Mouse (Mus musculus): Measurements from ENCODE around the gene Klhdc2. TPM values are rescaled to one million over a fixed set of nuclear protein-coding genes. Genes with fewer than 3 reads are reported as not detected.

Klhdc2 gene
- polyA plus RNA-seq, 1 experiment from 2014 or later = 82.1 TPM

DNA sequence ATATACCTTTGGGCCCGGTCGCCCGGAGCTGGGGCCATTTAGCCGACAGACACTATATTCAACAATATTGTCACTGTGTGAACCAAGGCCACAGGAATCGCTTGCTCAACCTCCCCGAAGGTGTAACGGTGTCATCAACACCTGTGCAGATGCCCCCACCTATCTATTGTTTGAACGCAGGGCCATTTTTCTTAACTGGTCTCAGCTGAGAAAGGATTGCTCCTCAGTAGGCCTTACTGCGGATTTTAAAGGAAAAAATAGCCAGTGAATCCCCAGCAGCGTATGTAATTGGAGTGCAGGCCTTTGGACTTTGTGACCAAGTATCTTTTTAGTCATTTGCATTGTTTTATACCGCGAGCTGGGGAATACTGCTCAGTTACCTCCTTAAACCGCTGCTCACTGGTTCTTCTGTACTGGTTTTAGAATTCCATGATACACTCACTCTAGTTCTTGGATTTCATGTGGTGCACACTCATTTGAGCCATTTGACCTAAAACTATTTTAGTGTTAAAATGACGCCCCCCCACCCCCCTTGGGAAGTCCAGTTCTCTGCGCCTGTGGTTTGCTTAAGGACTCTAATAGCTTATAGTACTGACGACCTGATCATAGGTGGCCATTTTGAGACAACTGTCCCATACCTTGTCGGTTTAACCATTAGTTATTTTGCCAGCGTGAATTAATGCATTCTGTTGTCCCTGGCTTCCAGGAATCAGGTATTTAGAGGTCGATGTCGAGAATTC, 1.1 kb downstream of the Klhdc2 start:
- peaks cover 15% of the 10 kb centered on the region; the same call in 1 of the 2 replicates for H3K4me1 ChIP-seq (ENCODE audit: insufficient read depth, low read depth, low read length)
- peaks cover 14% of the 10 kb centered on the region; the same call in 1 of the 2 replicates for H3K36me3 ChIP-seq (ENCODE audit: insufficient read depth, low read length)
- WGBS = 16% methylated on average over 20 of the region's 20 CpGs
- DNase-seq (ENCODE audit: low spot score) (peak; percentile 20), ATAC-seq (no peak)
- H3K9ac ChIP-seq (replicated peaks; ENCODE audit: low read depth) = peak overlapping the region; percentile 91
- peak overlapping the region; percentile 93 for H3K4me3 ChIP-seq (ENCODE audit: low read depth, low read length)
- no peaks in the 10 kb centered on the region for H3K9me3 ChIP-seq (ENCODE audit: low read length)
- H3K27ac ChIP-seq (ENCODE audit: low read length) = peak overlapping the region; percentile 96
- TF ChIP-seq EP300 (IDR thresholded peaks at IDR 0.05) (no peak), CTCF (IDR thresholded peaks at IDR 0.05) (no peak)
- no peaks in the 10 kb centered on the region for H3K27me3 ChIP-seq (replicated peaks; ENCODE audit: insufficient read depth, low read length)
- peak overlapping the region; percentile 76 for H3K4me2 ChIP-seq (replicated peaks; ENCODE audit: low read depth, low read length)

- WGBS = 87% methylated on average over 4 of the region's 4 CpGs
- H3K4me2 ChIP-seq (replicated peaks; ENCODE audit: low read depth, low read length) = no peak overlapping the region; the same call in 1 of the 2 replicates
- H3K9ac ChIP-seq (replicated peaks; ENCODE audit: low read depth) = no peak overlapping the region
- no peak overlapping the region for H3K4me3 ChIP-seq (ENCODE audit: low read depth, low read length)
- no peak for DNase-seq (ENCODE audit: low spot score)
- peaks cover 17% of the 10 kb centered on the region; the same call in 1 of the 2 replicates for H3K36me3 ChIP-seq (ENCODE audit: insufficient read depth, low read length)
- H3K9me3 ChIP-seq (ENCODE audit: low read length) = no peaks in the 10 kb centered on the region
- no peak for ATAC-seq
- TF ChIP-seq CTCF (IDR thresholded peaks at IDR 0.05) = peak; percentile 34
- no peak for TF ChIP-seq EP300 (IDR thresholded peaks at IDR 0.05)
- peaks cover 15% of the 10 kb centered on the region; the same call in 1 of the 2 replicates for H3K4me1 ChIP-seq (ENCODE audit: insufficient read depth, low read depth, low read length)
- H3K27ac ChIP-seq (ENCODE audit: low read length) = 0 out of 2 replicates have a peak overlapping the region, but pooled peaks have one; percentile 3
- H3K27me3 ChIP-seq (replicated peaks; ENCODE audit: insufficient read depth, low read length) = no peaks in the 10 kb centered on the region
These were observed 1.8 kb downstream of the Klhdc2 start for GRCm38 (mm10) chr12:69298281-69298680.

DNA sequence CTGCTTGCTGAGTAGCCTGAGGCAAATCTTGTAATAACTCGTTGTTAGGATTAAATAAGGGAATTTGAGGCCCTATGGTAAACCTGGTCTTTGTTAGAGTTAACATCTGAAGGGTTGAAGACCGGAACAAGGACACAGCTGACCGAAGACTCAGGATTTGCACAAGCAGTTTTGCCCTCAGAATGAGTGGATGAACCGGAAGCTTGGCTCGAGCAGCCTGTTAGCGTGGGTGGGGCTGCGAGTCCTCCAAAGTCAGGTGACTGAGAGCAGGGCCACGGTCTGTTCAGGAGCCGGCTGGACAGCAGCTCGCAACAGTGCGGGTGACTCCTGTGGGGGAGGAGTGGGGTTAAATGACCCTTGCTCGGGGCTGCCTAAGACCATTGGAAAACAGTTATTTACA, 2.8 kb downstream of the Klhdc2 start:
- H3K9ac ChIP-seq (replicated peaks; ENCODE audit: low read depth) = no peak overlapping the region
- no peaks in the 10 kb centered on the region for H3K27me3 ChIP-seq (replicated peaks; ENCODE audit: insufficient read depth, low read length)
- H3K36me3 ChIP-seq (ENCODE audit: insufficient read depth, low read length) = peaks cover 21% of the 10 kb centered on the region; the same call in 1 of the 2 replicates
- no peak overlapping the region for H3K4me3 ChIP-seq (ENCODE audit: low read depth, low read length)
- peak; percentile 59 for ATAC-seq
- H3K4me2 ChIP-seq (replicated peaks; ENCODE audit: low read depth, low read length) = peak overlapping the region; percentile 34; the same call in 1 of the 2 replicates
- no peaks in the 10 kb centered on the region for H3K9me3 ChIP-seq (ENCODE audit: low read length)
- H3K4me1 ChIP-seq (ENCODE audit: insufficient read depth, low read depth, low read length) = peaks cover 15% of the 10 kb centered on the region; the same call in 1 of the 2 replicates
- DNase-seq (ENCODE audit: low spot score) = peak; percentile 82
- 45% methylated on average over 12 of the region's 12 CpGs for WGBS
- H3K27ac ChIP-seq (ENCODE audit: low read length) = no peak overlapping the region
- TF ChIP-seq EP300 (IDR thresholded peaks at IDR 0.05) (no peak), CTCF (IDR thresholded peaks at IDR 0.05) (no peak)

GRCm38 (mm10) chr12:69299831-69300230, 3.4 kb downstream of the Klhdc2 start:
- Histone ChIP-seq H3K9me3 (ENCODE audit: low read length) (no peaks in the 10 kb centered on the region), H3K4me3 (ENCODE audit: low read depth, low read length) (no peak overlapping the region), H3K36me3 (ENCODE audit: insufficient read depth, low read length) (peaks cover 21% of the 10 kb centered on the region; the same call in 1 of the 2 replicates), H3K4me1 (ENCODE audit: insufficient read depth, low read depth, low read length) (peaks cover 15% of the 10 kb centered on the region; the same call in 1 of the 2 replicates), H3K27me3 (replicated peaks; ENCODE audit: insufficient read depth, low read length) (no peaks in the 10 kb centered on the region), H3K9ac (replicated peaks; ENCODE audit: low read depth) (no peak overlapping the region), H3K4me2 (replicated peaks; ENCODE audit: low read depth, low read length) (no peak overlapping the region), H3K27ac (ENCODE audit: low read length) (no peak overlapping the region)
- no peak for TF ChIP-seq CTCF (IDR thresholded peaks at IDR 0.05)
- no peak for TF ChIP-seq EP300 (IDR thresholded peaks at IDR 0.05)
- ATAC-seq = no peak
- WGBS = 88% methylated on average over 3 of the region's 3 CpGs
- no peak for DNase-seq (ENCODE audit: low spot score)

GRCm38 (mm10) chr12:69300391-69300790, 3.9 kb downstream of the Klhdc2 start:
- peaks cover 21% of the 10 kb centered on the region; the same call in 1 of the 2 replicates for H3K36me3 ChIP-seq (ENCODE audit: insufficient read depth, low read length)
- WGBS = 83% methylated on average over 2 of the region's 2 CpGs

DNA sequence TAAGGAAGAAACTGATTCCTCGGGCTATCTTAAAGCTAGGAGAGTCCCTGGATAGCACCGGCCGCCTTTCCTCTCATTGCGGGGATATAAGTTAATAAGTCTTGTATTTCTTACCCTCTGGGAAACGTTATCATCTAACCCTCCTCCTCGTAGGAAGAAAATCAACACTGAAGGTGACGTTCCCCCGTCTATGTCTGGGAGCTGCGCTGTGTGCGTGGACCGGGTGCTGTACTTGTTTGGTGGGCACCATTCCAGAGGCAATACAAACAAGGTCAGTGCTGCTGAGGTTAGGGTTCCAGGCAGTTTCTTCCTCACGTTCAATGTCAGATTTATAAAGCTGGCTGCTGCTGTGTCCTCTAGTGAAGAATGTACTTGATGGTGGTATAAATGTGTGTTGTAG, 5.7 kb downstream of the Klhdc2 start:
- no peaks in the 10 kb centered on the region for H3K27me3 ChIP-seq (replicated peaks; ENCODE audit: insufficient read depth, low read length)

More at GRCm38 (mm10) chr12:69300391-69300790, 3.9 kb downstream of the Klhdc2 start:
- ATAC-seq = no peak
- H3K9ac ChIP-seq (replicated peaks; ENCODE audit: low read depth) = no peak overlapping the region
- no peak overlapping the region for H3K27ac ChIP-seq (ENCODE audit: low read length)
- no peak overlapping the region for H3K4me3 ChIP-seq (ENCODE audit: low read depth, low read length)
- no peaks in the 10 kb centered on the region for H3K9me3 ChIP-seq (ENCODE audit: low read length)
- no peak for TF ChIP-seq EP300 (IDR thresholded peaks at IDR 0.05)
- no peak for TF ChIP-seq CTCF (IDR thresholded peaks at IDR 0.05)
- H3K4me1 ChIP-seq (ENCODE audit: insufficient read depth, low read depth, low read length) = peaks cover 15% of the 10 kb centered on the region; the same call in 1 of the 2 replicates
- H3K27me3 ChIP-seq (replicated peaks; ENCODE audit: insufficient read depth, low read length) = no peaks in the 10 kb centered on the region
- no peak overlapping the region for H3K4me2 ChIP-seq (replicated peaks; ENCODE audit: low read depth, low read length)
- no peak for DNase-seq (ENCODE audit: low spot score)

More for the DNA sequence above, 5.7 kb downstream of the Klhdc2 start:
- Histone ChIP-seq H3K9me3 (ENCODE audit: low read length) (no peaks in the 10 kb centered on the region), H3K36me3 (ENCODE audit: insufficient read depth, low read length) (peaks cover 26% of the 10 kb centered on the region; the same call in 1 of the 2 replicates), H3K4me1 (ENCODE audit: insufficient read depth, low read depth, low read length) (peaks cover 15% of the 10 kb centered on the region; the same call in 1 of the 2 replicates), H3K27ac (ENCODE audit: low read length) (no peak overlapping the region), H3K4me3 (ENCODE audit: low read depth, low read length) (no peak overlapping the region), H3K4me2 (replicated peaks; ENCODE audit: low read depth, low read length) (no peak overlapping the region), H3K9ac (replicated peaks; ENCODE audit: low read depth) (no peak overlapping the region)
- ATAC-seq (no peak), DNase-seq (ENCODE audit: low spot score) (no peak)
- 90% methylated on average over 12 of the region's 12 CpGs for WGBS
- TF ChIP-seq CTCF (IDR thresholded peaks at IDR 0.05) = no peak
- TF ChIP-seq EP300 (IDR thresholded peaks at IDR 0.05) = no peak

Data from lung, postnatal 0 days (tissue).